Mouse (Mus musculus): Measurements from ENCODE around the gene Ccdc103.
A peak's percentile ranks its signal among the peaks of the same experiment; 100 is the strongest.

Gene Ccdc103

DNA sequence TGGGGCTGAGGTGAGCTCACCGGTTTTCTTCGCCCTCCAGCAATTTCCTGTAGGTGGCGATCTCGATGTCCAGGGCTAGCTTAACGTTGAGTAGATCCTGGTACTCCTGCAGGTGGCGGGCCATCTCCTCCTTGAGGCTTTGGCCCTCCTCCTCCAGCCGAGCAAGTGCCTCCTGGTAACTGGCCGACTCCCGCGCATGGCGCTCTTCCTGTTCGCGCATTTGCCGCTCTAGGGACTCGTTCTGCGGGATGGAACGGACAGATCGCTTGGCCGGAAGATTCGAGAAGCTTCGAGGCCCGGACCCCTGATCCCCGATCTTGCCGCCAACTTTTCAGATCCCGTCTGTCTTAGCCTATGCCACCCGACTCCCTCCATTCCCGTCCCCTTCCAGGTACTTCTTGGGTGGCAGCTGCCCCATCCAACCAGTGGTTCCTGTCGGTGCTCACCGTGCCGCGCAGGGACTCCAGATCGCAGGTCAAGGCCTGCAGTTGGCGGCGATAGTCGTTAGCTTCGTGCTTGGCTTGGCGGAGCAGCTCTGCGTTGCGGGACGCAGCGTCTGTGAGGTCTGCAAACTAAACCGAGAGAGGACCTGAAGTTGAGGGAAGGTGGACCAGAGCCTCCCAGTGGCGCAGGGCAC, 12.1 kb downstream of the Ccdc103 start:
- peak; percentile 47 for DNase-seq

DNA sequence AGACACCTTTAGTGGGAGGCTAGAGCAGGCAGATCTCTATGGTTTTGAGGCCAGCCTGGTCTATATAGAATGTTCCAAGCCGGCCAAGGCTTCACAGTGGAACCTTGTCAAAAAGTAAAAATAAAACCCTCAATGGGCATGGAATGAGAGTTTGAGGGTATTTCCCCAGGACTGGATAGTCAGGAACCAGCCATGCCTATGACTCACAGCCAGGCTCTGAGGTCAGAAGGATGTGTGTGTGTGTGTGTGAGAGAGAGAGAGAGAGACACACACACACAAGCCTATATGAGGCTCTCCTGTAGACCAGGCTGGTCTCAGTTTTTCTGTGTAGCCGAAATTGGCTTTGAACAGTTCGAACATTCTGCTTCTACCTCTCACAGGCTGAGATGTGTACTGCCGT, 13.7 kb downstream of the Ccdc103 start:
- DNase-seq = no peak

- no peak for DNase-seq
These were observed 14.8 kb downstream of the Ccdc103 start for GRCm38 (mm10) chr11:102895779-102896178.

DNA sequence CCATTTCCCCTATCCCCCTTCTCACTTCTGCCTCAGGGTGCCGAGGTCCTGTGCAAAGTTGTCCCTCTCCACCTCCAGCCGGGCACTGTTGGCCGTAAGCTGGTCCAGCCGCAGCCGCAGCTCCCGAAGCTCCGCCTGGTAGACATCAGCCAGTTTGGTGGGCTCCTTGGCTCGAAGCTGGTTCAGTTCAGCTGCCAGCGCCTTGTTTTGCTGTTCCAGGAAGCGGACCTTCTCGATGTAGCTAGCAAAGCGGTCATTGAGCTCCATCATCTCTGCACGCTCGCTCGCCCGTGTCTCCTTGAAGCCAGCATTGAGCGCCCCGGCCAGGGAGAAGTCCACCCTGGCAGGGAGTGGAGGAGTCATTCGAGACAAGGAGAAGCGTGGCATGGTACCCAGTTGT, 15.6 kb downstream of the Ccdc103 start:
- no peak for DNase-seq

- peak; percentile 82 for DNase-seq
These were observed 17.4 kb downstream of the Ccdc103 start for GRCm38 (mm10) chr11:102898408-102898807.

- peak; percentile 55 for DNase-seq
These were observed 19.8 kb downstream of the Ccdc103 start, which contains the start of gene Gfap for GRCm38 (mm10) chr11:102900763-102901162. TSS of gene Gfap (minus strand) at chr11:102900912.

DNA sequence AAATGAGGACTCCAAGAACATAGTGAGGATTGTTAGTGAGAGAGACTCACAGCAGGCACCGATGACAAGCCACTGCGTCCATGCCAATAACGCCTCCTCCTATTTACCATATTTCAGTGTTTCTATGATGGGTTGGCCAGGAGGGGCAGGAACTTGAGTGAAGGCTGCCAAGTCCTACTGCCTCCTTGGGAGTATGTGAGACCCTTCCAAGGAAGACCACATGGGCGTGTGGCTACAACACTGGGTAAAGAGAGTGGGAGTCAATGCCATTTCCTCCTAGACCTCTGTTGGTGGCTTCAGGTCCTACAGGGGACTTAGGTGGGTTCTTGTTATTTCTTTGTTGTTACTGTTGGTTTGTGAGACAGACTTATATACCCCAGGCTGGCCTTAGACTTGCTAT, 20.2 kb downstream of the Ccdc103 start:
- no peak for DNase-seq

DNA sequence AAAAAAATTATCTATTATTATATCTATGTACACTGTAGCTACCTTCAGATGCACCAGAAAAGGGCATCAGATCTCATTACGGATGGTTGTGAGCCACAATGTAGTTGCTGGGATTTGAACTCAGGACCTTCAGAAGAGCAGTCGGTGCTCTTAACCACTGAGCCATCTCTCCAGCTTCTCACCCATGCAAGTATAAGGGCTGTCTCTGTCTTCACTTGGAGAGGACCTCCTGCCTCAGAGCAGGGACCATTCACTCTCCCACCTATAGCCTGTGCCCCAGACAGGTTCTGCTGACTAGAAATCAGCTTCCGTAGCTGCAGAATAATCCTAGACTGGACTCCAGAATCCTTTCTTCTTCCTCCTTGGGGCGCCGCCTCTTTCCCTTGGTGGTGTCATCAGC, 21.1 kb downstream of the Ccdc103 start:
- DNase-seq = no peak

GRCm38 (mm10) chr11:102903654-102904053, 22.6 kb downstream of the Ccdc103 start:
- DNase-seq = no peak

GRCm38 (mm10) chr11:102911376-102911775, 30.4 kb downstream of the Ccdc103 start:
- DNase-seq = no peak

DNA sequence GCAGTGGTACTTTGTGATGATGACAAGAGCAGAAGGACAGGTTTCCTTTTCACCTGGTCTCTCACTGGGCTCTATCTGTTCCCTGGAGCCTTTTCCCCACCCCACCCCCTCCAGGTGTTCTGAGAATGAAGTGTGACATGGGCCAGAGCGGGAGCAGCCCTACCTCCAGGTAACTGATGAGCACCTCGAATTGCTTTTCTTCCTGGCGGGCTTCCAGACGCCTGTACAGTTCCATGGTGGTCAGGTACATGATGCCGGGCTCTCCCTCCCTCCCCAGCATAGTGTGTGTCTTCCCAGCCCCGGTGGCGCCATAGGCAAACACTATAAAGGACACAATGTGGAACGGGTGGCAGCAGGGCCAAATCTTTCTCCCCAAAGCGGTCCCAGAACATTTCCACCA, 34.4 kb downstream of the Ccdc103 start:
- no peak for DNase-seq

- DNase-seq = no peak
These were observed 37.1 kb downstream of the Ccdc103 start for GRCm38 (mm10) chr11:102918077-102918476.

GRCm38 (mm10) chr11:102921491-102921890, 40.5 kb downstream of the Ccdc103 start:
- no peak for DNase-seq

GRCm38 (mm10) chr11:102924557-102925350, 43.8 kb downstream of the Ccdc103 start, which contains the start of gene Kif18b:
TSS of gene Kif18b (minus strand) at chr11:102925124.
- DNase-seq = peak; percentile 94

DNA sequence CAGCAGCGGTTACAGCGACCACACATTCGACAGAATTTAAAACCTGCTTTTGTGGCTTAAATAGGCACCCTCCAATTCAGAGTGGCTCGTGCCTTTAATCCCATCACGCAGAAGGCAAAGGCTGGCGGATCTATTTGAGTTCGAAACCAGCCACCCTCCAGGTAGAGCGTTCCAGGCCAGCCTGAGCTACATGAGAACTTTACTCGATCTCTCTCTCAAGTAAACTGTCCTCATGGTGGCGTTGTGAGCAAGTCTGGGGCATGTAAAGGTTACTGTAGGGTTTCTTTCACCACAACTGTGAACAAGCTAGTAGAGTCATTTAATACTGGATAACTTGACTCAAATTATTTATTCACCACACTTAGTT, 44.3 kb downstream of the Ccdc103 start:
- no peak for DNase-seq

DNA sequence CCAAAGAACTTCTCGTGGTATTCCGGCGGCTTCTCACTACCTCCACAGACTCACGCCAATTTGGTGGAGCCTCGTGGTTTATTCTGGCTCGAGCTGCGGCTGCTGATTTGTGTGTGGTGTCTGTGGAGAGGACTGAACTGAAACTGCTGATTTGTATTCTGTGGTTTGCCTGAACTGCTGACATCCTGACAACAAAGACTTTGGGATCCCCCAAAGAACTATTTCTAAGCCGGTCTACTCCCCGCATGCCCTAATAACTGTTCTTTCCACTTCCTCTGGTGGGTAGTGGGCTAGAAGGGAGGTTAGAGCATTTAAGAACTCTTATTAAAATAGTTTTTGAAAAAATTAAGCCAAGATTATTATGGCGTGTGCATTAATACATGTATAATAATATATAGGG, 49.7 kb downstream of the Ccdc103 start:
- DNase-seq = peak; percentile 26

Measured in layer of hippocampus, adult 9-11 months (tissue).